Mouse (Mus musculus) limb, embryonic 12.5 days (tissue): ENCODE data around the gene Rps6kc1. TPM values are rescaled to one million over a fixed set of nuclear protein-coding genes. Genes with fewer than 3 reads are reported as not detected.
"Not testable (repeated sequence)": the region's sequence is repeated elsewhere in the genome, so short reads cannot be mapped to it uniquely, and the experiment has no call there.

ENCODE experiments used
- ATAC-seq: fragments of 200-750 bp; cut with Nextera tagmentation; 2 replicates; pipeline ENCODE4 v1.8.0; 2017; ENCODE audit warnings: low read depth, moderate TSS enrichment; ENCODE audit not compliant: insufficient number of reproducible peaks, insufficient read depth, low FRiP score, low TSS enrichment
- H3K27ac ChIP-seq: fragments of 300-500 bp; sonication (generic); 2 replicates; pipeline ENCODE4 v1.5.1; 2016; ENCODE audit warnings: mild to moderate bottlenecking, moderate library complexity
- H3K27me3 ChIP-seq: fragments of 300-500 bp; sonication (generic); 2 replicates; pipeline ENCODE4 v1.6.1; 2016; ENCODE audit warnings: mild to moderate bottlenecking, moderate library complexity
- H3K36me3 ChIP-seq: fragments of 300-500 bp; sonication (generic); 2 replicates; pipeline ENCODE4 v1.6.1; 2016; ENCODE audit warnings: mild to moderate bottlenecking, moderate library complexity
- H3K4me1 ChIP-seq: fragments of 300-500 bp; sonication (generic); replicated peaks from 2 replicates; pipeline ENCODE4 v1.6.1; 2016
- H3K4me2 ChIP-seq: fragments of 300-500 bp; sonication (generic); 2 replicates; pipeline ENCODE4 v1.6.1; 2016; ENCODE audit warnings: mild to moderate bottlenecking, moderate library complexity
- H3K4me3 ChIP-seq: fragments of 300-500 bp; sonication (generic); replicated peaks from 2 replicates; pipeline ENCODE4 v1.5.1; 2016; ENCODE audit warnings: mild to moderate bottlenecking
- H3K9ac ChIP-seq: fragments of 300-500 bp; sonication (generic); replicated peaks from 2 replicates; pipeline ENCODE4 v1.6.1; 2016; ENCODE audit warnings: mild to moderate bottlenecking, moderate library complexity
- H3K9me3 ChIP-seq: fragments of 300-500 bp; sonication (generic); 2 replicates; pipeline ENCODE4 v1.6.1; 2016; ENCODE audit warnings: mild to moderate bottlenecking, moderate library complexity
- WGBS: fragments of 180-500 bp; shearing (Covaris S2); methylation state at CpG from one replicate; pipeline ENCODE4 v1.1.7; 2016; 5-methylcytosine and 5-hydroxymethylcytosine counted together
- polyA plus RNA-seq: library from polyadenylated mRNA; unstranded; fragments of >200 nt; fragmentation: Nextera tagmentation; extraction: Ambion mirVana; gene quantifications from 2 replicates; pipeline ENCODE4 v1.2.1, GENCODE M21; 2016

The Rps6kc1 gene
- polyA plus RNA-seq, 1 experiment from 2014 or later = 17.8 TPM

DNA sequence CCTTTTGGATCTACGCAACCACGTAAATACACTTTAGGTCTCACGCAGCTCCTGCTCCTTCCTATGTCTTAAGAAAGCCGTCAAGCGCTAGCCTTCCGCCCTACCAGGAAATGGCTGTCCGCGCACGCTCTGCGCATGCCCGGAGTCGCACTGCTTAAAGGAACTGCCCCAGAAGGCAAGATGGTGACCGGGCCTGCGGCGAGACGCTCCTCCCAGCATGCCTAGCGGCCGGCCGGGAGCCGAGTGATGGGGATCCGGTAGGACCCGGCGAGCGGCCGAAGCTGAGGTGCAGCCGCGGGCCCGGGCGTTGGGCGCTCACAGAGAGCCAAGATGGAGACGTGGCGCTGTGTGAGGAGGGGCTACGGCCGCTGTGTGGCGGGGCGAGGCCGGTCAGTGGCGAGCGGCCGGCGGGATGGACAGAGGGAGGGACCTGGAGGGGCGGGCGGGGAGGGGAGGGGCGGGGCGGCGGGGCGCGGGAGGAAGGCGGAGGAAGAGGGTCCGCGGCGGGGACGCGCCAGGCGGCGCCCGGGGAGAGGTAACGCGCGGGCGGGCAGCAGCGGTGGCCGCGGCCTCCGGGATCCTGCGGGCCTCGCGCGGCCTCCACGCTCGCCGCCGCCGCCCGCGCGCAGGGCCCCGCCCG is 16.9 kb upstream of the Rps6kc1 start:
- Histone ChIP-seq H3K27ac (peak overlapping the region; percentile 98), H3K9me3 (no peaks in the 10 kb centered on the region), H3K4me1 (peaks cover 14% of the 10 kb centered on the region), H3K27me3 (no peaks in the 10 kb centered on the region), H3K36me3 (peaks cover 6% of the 10 kb centered on the region), H3K4me3 (peak overlapping the region; percentile 72), H3K4me2 (peak overlapping the region; percentile 76), H3K9ac (peak overlapping the region; percentile 93)
- ATAC-seq = peak; percentile 96
- under 1% methylated on average over 40 of the region's 79 CpGs for WGBS

DNA sequence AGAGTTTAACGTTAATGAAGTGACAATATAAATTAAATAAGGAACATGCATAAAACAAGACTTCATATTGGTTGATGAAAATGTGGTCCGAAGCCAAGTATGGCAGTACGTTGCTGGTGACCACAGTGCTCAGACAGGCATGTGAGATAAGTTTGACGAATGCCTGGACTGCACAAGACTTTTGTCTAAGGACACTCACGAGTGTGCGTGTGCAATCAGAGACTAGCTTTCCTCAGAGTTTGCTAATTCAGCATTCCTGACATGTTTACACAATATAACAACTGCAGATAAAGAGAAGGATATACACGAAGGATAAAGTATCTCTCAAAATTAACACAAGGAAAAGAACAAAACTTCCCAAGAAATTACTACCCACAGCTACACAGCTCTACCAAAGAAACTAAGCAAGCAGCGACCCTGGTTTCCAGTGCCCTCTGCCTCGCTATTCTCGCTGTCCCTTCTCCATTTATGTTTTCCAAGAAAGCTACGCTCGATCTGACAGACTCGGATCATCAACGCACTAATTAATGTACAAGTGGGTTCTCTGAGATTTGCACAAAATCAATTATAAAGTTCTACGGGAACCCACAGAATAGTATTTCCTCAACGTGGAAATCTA is 16.3 kb upstream of the Rps6kc1 start:
- Histone ChIP-seq H3K27ac (peak overlapping the region; percentile 98), H3K9me3 (no peaks in the 10 kb centered on the region), H3K9ac (peak overlapping the region; percentile 93), H3K4me3 (peak overlapping the region; percentile 72), H3K4me2 (peak overlapping the region; percentile 76), H3K4me1 (peaks cover 14% of the 10 kb centered on the region), H3K36me3 (peaks cover 3% of the 10 kb centered on the region), H3K27me3 (no peaks in the 10 kb centered on the region)
- ATAC-seq = no peak
- 23% methylated on average over 16 of the region's 16 CpGs for WGBS

DNA sequence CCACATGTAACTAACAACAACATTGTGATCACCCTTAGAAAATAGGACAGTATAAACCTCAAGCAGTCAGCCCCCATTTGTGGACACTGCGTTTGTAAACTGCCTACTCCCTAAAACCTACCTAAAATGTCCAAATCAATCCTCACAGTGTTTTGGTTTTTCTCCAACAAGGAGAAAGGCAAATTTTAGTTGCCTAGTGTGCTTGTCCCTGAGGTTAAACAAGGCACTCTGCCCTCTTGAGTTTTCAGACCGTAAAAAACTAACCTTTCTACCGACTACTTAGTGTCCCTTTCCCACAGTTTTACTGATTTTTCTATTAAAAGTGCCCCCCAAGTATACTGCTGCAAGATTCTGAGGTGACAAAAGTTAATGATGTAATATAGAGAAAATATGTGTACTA is 15.7 kb upstream of the Rps6kc1 start:
- 88% methylated on average over 3 of the region's 3 CpGs for WGBS
- peaks cover 14% of the 10 kb centered on the region for H3K4me1 ChIP-seq
- H3K27me3 ChIP-seq = no peaks in the 10 kb centered on the region
- ATAC-seq = no peak
- no peak overlapping the region for H3K9ac ChIP-seq
- no peak overlapping the region; the same call in 1 of the 2 replicates for H3K4me3 ChIP-seq
- H3K36me3 ChIP-seq = no peaks in the 10 kb centered on the region
- no peaks in the 10 kb centered on the region for H3K9me3 ChIP-seq
- H3K27ac ChIP-seq = no peak overlapping the region
- H3K4me2 ChIP-seq = peak overlapping the region; percentile 76

DNA sequence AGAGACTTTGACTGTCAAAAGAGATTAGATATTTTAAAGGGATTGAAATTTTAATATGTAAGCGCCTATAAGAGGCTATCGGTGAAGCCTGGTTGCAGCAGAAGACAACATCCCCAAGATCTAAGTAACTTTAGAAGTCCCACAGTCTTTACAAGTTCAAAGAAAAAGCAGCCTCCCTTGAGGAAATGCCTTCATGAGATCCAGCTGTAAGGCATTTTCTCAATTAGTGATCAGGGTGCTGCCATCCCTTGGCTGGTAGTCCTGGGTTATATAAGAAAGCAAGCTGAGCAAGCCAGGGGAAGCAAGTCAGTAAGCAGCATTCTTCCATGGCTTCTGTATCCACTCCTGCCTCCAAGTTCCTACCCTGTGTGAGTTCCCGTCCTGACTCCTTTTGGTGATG is 13.2 kb upstream of the Rps6kc1 start, which contains the start of gene Angel2:
TSS of gene Angel2 (plus strand) at position 301 of the 400 bp plus-strand sequence.
- ATAC-seq, H3K27me3 ChIP-seq, H3K27ac ChIP-seq, H3K4me1 ChIP-seq, H3K36me3 ChIP-seq, H3K9me3 ChIP-seq, H3K4me3 ChIP-seq, H3K9ac ChIP-seq, H3K4me2 ChIP-seq: not testable (repeated sequence)
- 73% methylated on average over 3 of the region's 3 CpGs for WGBS

DNA sequence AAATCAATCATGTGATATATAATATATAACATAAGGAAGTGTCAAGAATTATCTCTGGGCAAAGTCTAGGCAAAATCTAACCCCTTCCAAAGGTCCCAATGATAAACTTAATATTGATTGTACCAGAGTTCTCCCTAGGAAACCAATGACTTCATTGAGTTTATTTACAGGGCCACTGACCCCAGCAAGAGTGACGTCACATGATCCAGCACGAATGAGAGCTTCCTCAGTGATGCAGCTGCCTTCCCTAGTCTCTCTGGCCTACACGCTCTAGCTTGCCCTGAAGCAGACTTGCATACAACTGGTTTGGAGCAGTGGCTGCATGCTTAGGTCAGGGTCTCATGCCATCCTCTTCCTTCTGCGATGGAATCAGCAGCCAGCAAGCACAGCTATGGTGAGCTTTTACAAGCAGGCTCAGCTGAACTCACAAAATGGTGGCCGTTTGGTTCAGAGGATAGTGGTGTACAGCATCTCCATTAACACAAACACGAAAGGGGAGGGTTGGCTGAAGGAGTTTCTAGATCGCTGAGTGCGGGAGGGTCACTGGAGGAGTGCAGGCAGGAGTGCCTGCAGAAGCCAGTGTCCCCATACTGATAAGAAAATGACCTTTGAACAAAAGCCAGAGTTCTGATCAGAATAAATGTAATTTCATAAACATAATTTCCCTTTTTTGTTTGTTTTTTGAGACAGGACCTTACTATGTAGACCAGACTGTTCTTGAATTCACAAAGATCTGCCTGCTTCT is 8.3 kb upstream of the Rps6kc1 start:
- 73% methylated on average over 8 of the region's 8 CpGs for WGBS
- Histone ChIP-seq H3K4me1 (no peaks in the 10 kb centered on the region), H3K4me2 (no peak overlapping the region), H3K27ac (no peak overlapping the region), H3K9ac (no peak overlapping the region), H3K4me3 (no peak overlapping the region), H3K36me3 (no peaks in the 10 kb centered on the region), H3K27me3 (no peaks in the 10 kb centered on the region), H3K9me3 (no peaks in the 10 kb centered on the region)
- no peak for ATAC-seq

DNA sequence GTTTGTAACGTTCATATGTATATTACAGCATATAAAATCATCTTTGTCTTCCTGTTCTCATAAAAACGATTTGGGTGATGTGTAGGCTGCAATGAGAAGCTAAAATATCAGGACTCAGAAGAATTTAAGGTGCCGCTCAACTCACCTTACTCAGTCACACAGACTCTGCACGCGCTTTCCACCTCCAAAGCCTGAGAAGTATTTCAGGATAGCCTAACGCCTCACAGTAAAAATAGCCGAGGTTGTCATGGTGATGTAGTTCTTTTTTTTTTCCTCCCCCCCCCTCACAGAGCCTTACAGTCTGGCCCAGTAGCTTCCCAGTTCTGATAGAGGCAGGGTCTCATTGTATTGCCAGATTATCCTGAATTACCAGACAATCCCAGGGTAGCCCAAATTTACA is 7.4 kb upstream of the Rps6kc1 start:
- H3K27ac ChIP-seq = no peak overlapping the region
- H3K4me2 ChIP-seq = no peak overlapping the region
- no peaks in the 10 kb centered on the region for H3K27me3 ChIP-seq
- no peak overlapping the region for H3K4me3 ChIP-seq
- no peaks in the 10 kb centered on the region for H3K36me3 ChIP-seq
- H3K4me1 ChIP-seq = no peaks in the 10 kb centered on the region
- WGBS = 68% methylated on average over 7 of the region's 7 CpGs
- no peak for ATAC-seq
- H3K9ac ChIP-seq = no peak overlapping the region
- no peaks in the 10 kb centered on the region for H3K9me3 ChIP-seq

DNA sequence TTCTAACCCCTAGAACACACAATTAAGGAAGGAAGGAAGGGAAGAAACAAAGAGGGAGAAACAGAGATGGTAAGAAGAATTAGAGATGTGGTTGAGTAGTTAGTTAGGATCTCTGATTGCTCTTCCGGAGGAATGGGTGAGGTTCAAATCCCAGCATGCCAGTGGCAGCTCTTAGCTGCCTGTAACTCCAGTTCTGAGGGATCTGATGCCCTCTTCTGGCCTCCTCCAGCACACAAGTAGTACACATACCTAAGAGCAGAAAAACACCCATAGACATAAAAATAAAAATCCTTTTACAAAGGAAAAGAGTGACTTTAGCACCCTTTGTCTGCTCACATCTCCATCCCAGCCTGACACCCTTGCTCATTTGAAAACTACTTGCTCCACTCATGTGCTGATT is 1.1 kb upstream of the Rps6kc1 start:
- 30% methylated on average over 1 of the region's 1 CpGs for WGBS
- H3K4me3 ChIP-seq = no peak overlapping the region

DNA sequence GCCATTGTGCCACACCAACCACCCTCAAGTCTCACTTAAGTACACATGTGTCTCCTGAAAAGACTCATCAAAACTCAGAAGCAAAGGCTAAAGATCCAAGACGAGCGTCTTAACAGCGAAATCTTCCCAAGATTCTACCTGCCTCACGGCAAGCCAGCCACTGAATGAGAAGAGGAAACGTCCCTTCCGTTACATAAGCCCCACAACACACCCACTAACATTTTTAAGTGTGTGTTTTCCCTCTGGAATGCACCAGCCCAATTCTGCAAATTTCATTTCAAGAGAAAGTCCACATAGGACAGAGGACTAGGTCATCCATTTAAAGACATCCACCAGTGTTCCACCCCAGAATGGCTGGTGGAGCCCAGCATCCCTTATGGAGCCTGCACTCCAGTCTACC is 734 bp downstream of the Rps6kc1 start:
- peak overlapping the region; percentile 83 for H3K4me2 ChIP-seq
- ATAC-seq = no peak
- no peaks in the 10 kb centered on the region for H3K9me3 ChIP-seq
- peak overlapping the region; percentile 83 for H3K4me3 ChIP-seq
- peaks cover 20% of the 10 kb centered on the region for H3K4me1 ChIP-seq
- H3K36me3 ChIP-seq = no peaks in the 10 kb centered on the region
- WGBS = 81% methylated on average over 6 of the region's 6 CpGs
- H3K9ac ChIP-seq = peak overlapping the region; percentile 80; the same call in 1 of the 2 replicates
- H3K27ac ChIP-seq = no peak overlapping the region
- H3K27me3 ChIP-seq = no peaks in the 10 kb centered on the region

More for the DNA sequence above, 1.1 kb upstream of the Rps6kc1 start:
- Histone ChIP-seq H3K9ac (no peak overlapping the region), H3K27ac (no peak overlapping the region), H3K4me2 (no peak overlapping the region), H3K36me3 (no peaks in the 10 kb centered on the region), H3K4me1 (peaks cover 15% of the 10 kb centered on the region), H3K27me3 (no peaks in the 10 kb centered on the region), H3K9me3 (no peaks in the 10 kb centered on the region)
- ATAC-seq = no peak

DNA sequence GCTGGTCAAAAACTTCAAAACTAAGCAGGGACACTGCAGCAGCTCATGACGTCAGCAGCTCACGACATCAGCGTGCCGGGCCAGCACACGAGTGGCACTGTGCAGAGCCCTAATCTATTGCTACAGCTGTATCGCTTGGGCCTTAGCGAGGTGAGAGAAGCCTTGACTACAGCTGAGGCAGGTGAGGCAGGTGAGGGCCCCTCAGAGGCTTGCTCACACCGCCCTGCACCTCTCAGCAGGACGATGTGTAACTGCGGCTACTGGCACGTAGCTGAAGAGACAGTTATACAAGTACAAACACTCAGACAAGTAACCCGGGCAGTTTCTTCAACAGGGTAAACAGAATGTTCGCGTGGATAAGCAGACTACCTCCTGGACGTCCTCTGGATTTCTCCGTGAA is 6.9 kb downstream of the Rps6kc1 start:
- no peak for ATAC-seq
- H3K4me3 ChIP-seq = no peak overlapping the region
- H3K9ac ChIP-seq = no peak overlapping the region
- H3K27me3 ChIP-seq = no peaks in the 10 kb centered on the region
- no peak overlapping the region for H3K27ac ChIP-seq
- H3K4me2 ChIP-seq = no peak overlapping the region
- H3K9me3 ChIP-seq = no peaks in the 10 kb centered on the region
- 0 out of 2 replicates have a peak, but pooled peaks cover 7% of the 10 kb centered on the region for H3K4me1 ChIP-seq
- 91% methylated on average over 16 of the region's 16 CpGs for WGBS
- peaks cover 28% of the 10 kb centered on the region for H3K36me3 ChIP-seq

DNA sequence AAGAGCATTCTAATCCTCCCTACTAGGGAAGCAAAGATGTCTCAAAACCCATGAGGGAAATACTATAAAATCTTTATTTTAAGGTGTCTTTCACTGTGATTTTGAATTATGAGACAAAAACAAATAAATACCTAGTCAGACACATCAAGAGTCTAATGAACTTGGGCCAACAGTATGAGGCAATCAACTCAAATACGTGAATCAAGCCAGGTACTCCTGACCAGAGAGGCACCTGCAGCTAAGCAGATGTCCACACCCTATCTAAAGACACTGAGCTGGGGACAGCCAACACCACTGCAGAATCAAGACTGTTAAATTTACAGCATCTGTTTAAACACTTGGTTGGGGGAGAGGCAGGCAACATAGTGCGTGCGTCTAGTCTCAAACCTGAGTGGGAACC is 7.4 kb downstream of the Rps6kc1 start:
- Histone ChIP-seq H3K4me3 (no peak overlapping the region), H3K36me3 (peaks cover 30% of the 10 kb centered on the region), H3K27ac (no peak overlapping the region), H3K27me3 (no peaks in the 10 kb centered on the region), H3K9ac (no peak overlapping the region), H3K4me1 (0 out of 2 replicates have a peak, but pooled peaks cover 7% of the 10 kb centered on the region), H3K9me3 (no peaks in the 10 kb centered on the region), H3K4me2 (no peak overlapping the region)
- 89% methylated on average over 3 of the region's 3 CpGs for WGBS
- ATAC-seq = no peak

DNA sequence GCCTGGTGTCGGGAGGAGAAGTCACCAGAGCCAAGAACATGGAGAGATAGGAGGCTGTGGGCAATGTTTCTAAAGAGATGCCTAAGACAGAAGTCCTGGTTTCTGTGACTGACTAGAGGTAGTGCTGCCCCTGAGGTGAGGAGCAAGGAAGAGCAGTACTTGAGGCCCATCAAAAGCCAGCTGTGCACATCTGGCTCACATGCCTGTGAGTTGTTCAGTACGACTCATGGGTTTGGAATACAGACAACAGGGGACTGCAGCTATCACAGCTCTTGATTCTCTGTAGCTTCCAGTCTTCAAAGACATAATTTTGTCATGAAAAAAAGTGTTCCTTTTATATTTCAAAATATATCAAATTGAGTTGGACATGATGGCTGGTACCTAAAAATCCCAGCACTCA is 10.5 kb downstream of the Rps6kc1 start:
- Histone ChIP-seq H3K4me2 (no peak overlapping the region), H3K4me1 (0 out of 2 replicates have a peak, but pooled peaks cover 4% of the 10 kb centered on the region), H3K27me3 (no peaks in the 10 kb centered on the region), H3K4me3 (no peak overlapping the region), H3K36me3 (peaks cover 58% of the 10 kb centered on the region), H3K27ac (no peak overlapping the region), H3K9ac (no peak overlapping the region), H3K9me3 (no peaks in the 10 kb centered on the region)
- 75% methylated on average over 2 of the region's 2 CpGs for WGBS
- ATAC-seq = no peak
